Mouse (Mus musculus): ENCODE measurements around the gene Mkln1. TPM values are rescaled to one million over a fixed set of nuclear protein-coding genes. Genes with fewer than 3 reads are reported as not detected.

Gene Mkln1
- polyA plus RNA-seq, 1 experiment = 40.7 TPM

GRCm38 (mm10) chr6:31399206-31399549 lies 643 bp downstream of the Mkln1 start:
- no peaks in the 10 kb centered on the region for H3K36me3 ChIP-seq (ENCODE audit: control insufficient read depth, insufficient read depth, low read length)
- TF ChIP-seq CTCF (IDR thresholded peaks at IDR 0.05; ENCODE audit: control insufficient read depth, insufficient read depth, insufficient replicate concordance, low read depth, low read length) = no peak
- TF ChIP-seq POLR2A (IDR thresholded peaks at IDR 0.05; ENCODE audit: control insufficient read depth, low read depth, low read length) = 0 out of 2 replicates have a peak, but pooled peaks have one; percentile 13
- H3K4me1 ChIP-seq (ENCODE audit: control insufficient read depth, insufficient read depth, low read length) = peaks cover 6% of the 10 kb centered on the region
- peak overlapping the region; percentile 97 for H3K4me3 ChIP-seq (ENCODE audit: control insufficient read depth, low read depth, low read length)
- peak overlapping the region; percentile 97 for H3K27ac ChIP-seq (ENCODE audit: control insufficient read depth, insufficient read depth, low read depth, low read length)
- H3K27me3 ChIP-seq (ENCODE audit: control insufficient read depth, insufficient read depth, low read length) = no peaks in the 10 kb centered on the region

- TF ChIP-seq POLR2A (IDR thresholded peaks at IDR 0.05; ENCODE audit: control insufficient read depth, low read depth, low read length) (0 out of 2 replicates have a peak, but pooled peaks have one; percentile 2), CTCF (IDR thresholded peaks at IDR 0.05; ENCODE audit: control insufficient read depth, insufficient read depth, insufficient replicate concordance, low read depth, low read length) (no peak)
- no peaks in the 10 kb centered on the region for H3K27me3 ChIP-seq (ENCODE audit: control insufficient read depth, insufficient read depth, low read length)
- H3K27ac ChIP-seq (ENCODE audit: control insufficient read depth, insufficient read depth, low read depth, low read length) = peak overlapping the region; percentile 97
- H3K4me3 ChIP-seq (ENCODE audit: control insufficient read depth, low read depth, low read length) = peak overlapping the region; percentile 97
- H3K36me3 ChIP-seq (ENCODE audit: control insufficient read depth, insufficient read depth, low read length) = no peaks in the 10 kb centered on the region
- H3K4me1 ChIP-seq (ENCODE audit: control insufficient read depth, insufficient read depth, low read length) = peaks cover 7% of the 10 kb centered on the region
Measured at GRCm38 (mm10) chr6:31399566-31399965, 1.0 kb downstream of the Mkln1 start.

DNA sequence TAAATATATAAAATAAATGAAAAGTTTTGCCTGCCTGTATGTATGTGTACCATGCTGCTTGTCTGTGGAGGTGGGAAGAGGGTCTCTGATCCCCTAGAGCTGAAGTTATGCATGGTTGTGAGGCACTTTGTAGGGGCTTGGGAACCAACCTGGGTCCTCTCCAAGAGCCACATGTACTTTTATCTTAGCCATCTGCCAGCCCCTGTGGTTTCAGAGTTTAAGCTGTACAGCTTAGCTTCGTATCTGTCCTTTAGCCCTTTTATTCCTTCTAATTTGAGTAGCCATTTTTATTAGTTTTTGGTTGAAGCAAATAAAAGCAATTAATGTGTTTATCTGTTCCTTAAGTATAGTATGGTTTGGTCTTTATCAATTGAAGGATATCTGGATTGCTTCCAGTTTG lies 12.5 kb downstream of the Mkln1 start:
- H3K27ac ChIP-seq (ENCODE audit: control insufficient read depth, insufficient read depth, low read depth, low read length) = no peak overlapping the region
- H3K36me3 ChIP-seq (ENCODE audit: control insufficient read depth, insufficient read depth, low read length) = no peaks in the 10 kb centered on the region
- TF ChIP-seq POLR2A (IDR thresholded peaks at IDR 0.05; ENCODE audit: control insufficient read depth, low read depth, low read length) (no peak), CTCF (IDR thresholded peaks at IDR 0.05; ENCODE audit: control insufficient read depth, insufficient read depth, insufficient replicate concordance, low read depth, low read length) (no peak)

DNA sequence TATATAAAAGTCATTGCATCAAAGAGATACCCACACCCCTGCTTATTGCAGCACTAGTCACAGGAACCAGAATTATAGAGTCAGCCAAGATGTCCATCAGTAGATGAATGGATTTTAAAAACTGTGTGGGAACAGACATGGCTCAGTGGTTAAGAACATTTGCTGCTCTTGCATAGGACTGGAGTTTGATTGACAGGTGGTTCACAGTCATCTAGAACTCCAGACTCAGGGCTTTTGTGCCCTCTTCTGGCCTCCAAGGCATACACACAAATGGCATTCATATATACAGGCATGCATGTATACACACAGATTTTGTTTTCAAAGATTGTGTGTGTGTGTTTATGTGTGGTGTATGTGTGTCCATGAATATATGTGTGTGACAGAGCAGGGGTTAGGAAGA lies 14.0 kb downstream of the Mkln1 start:
- Histone ChIP-seq H3K27ac (ENCODE audit: control insufficient read depth, insufficient read depth, low read depth, low read length) (no peak overlapping the region), H3K27me3 (ENCODE audit: control insufficient read depth, insufficient read depth, low read length) (no peaks in the 10 kb centered on the region), H3K4me3 (ENCODE audit: control insufficient read depth, low read depth, low read length) (no peak overlapping the region), H3K36me3 (ENCODE audit: control insufficient read depth, insufficient read depth, low read length) (no peaks in the 10 kb centered on the region), H3K4me1 (ENCODE audit: control insufficient read depth, insufficient read depth, low read length) (no peaks in the 10 kb centered on the region)
- TF ChIP-seq POLR2A (IDR thresholded peaks at IDR 0.05; ENCODE audit: control insufficient read depth, low read depth, low read length) (no peak), CTCF (IDR thresholded peaks at IDR 0.05; ENCODE audit: control insufficient read depth, insufficient read depth, insufficient replicate concordance, low read depth, low read length) (no peak)

More for the DNA sequence above, 12.5 kb downstream of the Mkln1 start:
- Histone ChIP-seq H3K4me3 (ENCODE audit: control insufficient read depth, low read depth, low read length) (no peak overlapping the region), H3K27me3 (ENCODE audit: control insufficient read depth, insufficient read depth, low read length) (no peaks in the 10 kb centered on the region), H3K4me1 (ENCODE audit: control insufficient read depth, insufficient read depth, low read length) (no peaks in the 10 kb centered on the region)

- no peaks in the 10 kb centered on the region for H3K36me3 ChIP-seq (ENCODE audit: control insufficient read depth, insufficient read depth, low read length)
- no peaks in the 10 kb centered on the region for H3K27me3 ChIP-seq (ENCODE audit: control insufficient read depth, insufficient read depth, low read length)
- no peak overlapping the region for H3K27ac ChIP-seq (ENCODE audit: control insufficient read depth, insufficient read depth, low read depth, low read length)
Measured at GRCm38 (mm10) chr6:31413556-31413955, 15.0 kb downstream of the Mkln1 start.

GRCm38 (mm10) chr6:31414303-31414702 lies 15.8 kb downstream of the Mkln1 start:
- H3K4me1 ChIP-seq (ENCODE audit: control insufficient read depth, insufficient read depth, low read length) = no peaks in the 10 kb centered on the region
- no peak for TF ChIP-seq CTCF (IDR thresholded peaks at IDR 0.05; ENCODE audit: control insufficient read depth, insufficient read depth, insufficient replicate concordance, low read depth, low read length)
- no peak for TF ChIP-seq POLR2A (IDR thresholded peaks at IDR 0.05; ENCODE audit: control insufficient read depth, low read depth, low read length)
- no peaks in the 10 kb centered on the region for H3K27me3 ChIP-seq (ENCODE audit: control insufficient read depth, insufficient read depth, low read length)
- no peaks in the 10 kb centered on the region for H3K36me3 ChIP-seq (ENCODE audit: control insufficient read depth, insufficient read depth, low read length)
- no peak overlapping the region for H3K27ac ChIP-seq (ENCODE audit: control insufficient read depth, insufficient read depth, low read depth, low read length)
- no peak overlapping the region for H3K4me3 ChIP-seq (ENCODE audit: control insufficient read depth, low read depth, low read length)

More at GRCm38 (mm10) chr6:31413556-31413955, 15.0 kb downstream of the Mkln1 start:
- no peak for TF ChIP-seq POLR2A (IDR thresholded peaks at IDR 0.05; ENCODE audit: control insufficient read depth, low read depth, low read length)
- Histone ChIP-seq H3K4me1 (ENCODE audit: control insufficient read depth, insufficient read depth, low read length) (no peaks in the 10 kb centered on the region), H3K4me3 (ENCODE audit: control insufficient read depth, low read depth, low read length) (no peak overlapping the region)

- no peaks in the 10 kb centered on the region for H3K27me3 ChIP-seq (ENCODE audit: control insufficient read depth, insufficient read depth, low read length)
- H3K36me3 ChIP-seq (ENCODE audit: control insufficient read depth, insufficient read depth, low read length) = peaks cover 1% of the 10 kb centered on the region; the same call in 1 of the 2 replicates
- no peaks in the 10 kb centered on the region for H3K4me1 ChIP-seq (ENCODE audit: control insufficient read depth, insufficient read depth, low read length)
- no peak overlapping the region for H3K27ac ChIP-seq (ENCODE audit: control insufficient read depth, insufficient read depth, low read depth, low read length)
- TF ChIP-seq CTCF (IDR thresholded peaks at IDR 0.05; ENCODE audit: control insufficient read depth, insufficient read depth, insufficient replicate concordance, low read depth, low read length) = no peak
- no peak for TF ChIP-seq POLR2A (IDR thresholded peaks at IDR 0.05; ENCODE audit: control insufficient read depth, low read depth, low read length)
- no peak overlapping the region for H3K4me3 ChIP-seq (ENCODE audit: control insufficient read depth, low read depth, low read length)
Measured at GRCm38 (mm10) chr6:31425428-31425827, 26.9 kb downstream of the Mkln1 start.

DNA sequence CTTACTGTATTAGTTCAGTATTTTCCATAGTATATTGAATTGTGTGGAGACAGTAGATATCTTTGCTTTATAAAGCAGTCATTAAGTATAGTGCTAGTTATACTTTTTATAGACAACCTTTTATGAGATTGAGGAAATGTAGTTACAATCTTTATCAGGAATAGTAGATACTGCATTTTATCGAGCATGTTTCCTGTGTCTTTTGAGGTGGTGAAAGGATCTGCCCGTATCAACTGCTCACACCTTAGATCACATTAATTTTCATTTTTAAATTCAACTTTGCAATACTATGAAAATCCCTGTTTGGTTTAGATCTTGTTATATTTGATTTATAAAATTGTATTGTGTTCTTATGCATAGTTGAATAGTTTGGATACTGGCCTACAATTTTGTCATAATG lies 38.7 kb downstream of the Mkln1 start:
- Histone ChIP-seq H3K27ac (ENCODE audit: control insufficient read depth, insufficient read depth, low read depth, low read length) (no peak overlapping the region), H3K27me3 (ENCODE audit: control insufficient read depth, insufficient read depth, low read length) (no peaks in the 10 kb centered on the region), H3K36me3 (ENCODE audit: control insufficient read depth, insufficient read depth, low read length) (no peaks in the 10 kb centered on the region; the same call in 1 of the 2 replicates), H3K4me3 (ENCODE audit: control insufficient read depth, low read depth, low read length) (no peak overlapping the region), H3K4me1 (ENCODE audit: control insufficient read depth, insufficient read depth, low read length) (no peaks in the 10 kb centered on the region)
- TF ChIP-seq POLR2A (IDR thresholded peaks at IDR 0.05; ENCODE audit: control insufficient read depth, low read depth, low read length) (no peak), CTCF (IDR thresholded peaks at IDR 0.05; ENCODE audit: control insufficient read depth, insufficient read depth, insufficient replicate concordance, low read depth, low read length) (no peak)

Measured in testis, adult 2 months (tissue).